In the genomic region with DNA sequence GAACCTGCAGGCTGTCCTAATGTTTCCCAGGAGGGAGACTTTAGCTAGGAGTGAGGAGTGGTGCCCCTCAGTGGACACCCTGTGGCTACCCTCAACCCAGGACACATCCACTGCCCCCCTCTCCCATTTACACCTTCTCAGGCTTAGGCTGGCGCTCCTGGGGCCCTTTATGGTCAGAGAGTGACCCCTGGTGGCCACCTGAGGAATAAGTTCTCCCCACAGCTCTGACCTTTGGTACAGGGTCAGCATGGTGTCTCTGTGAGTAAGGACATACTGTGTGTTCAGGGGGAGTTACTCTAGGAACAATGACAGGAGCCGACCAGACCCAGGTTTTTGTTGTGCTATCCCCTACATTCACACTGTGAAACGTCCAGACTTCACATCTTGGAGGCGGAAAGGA, we compare ENCODE assay signal across 8 mouse cellular contexts. TPM values are rescaled to one million over a fixed set of nuclear protein-coding genes. Genes with fewer than 3 reads are reported as not detected.
DNase-seq lines count a peak whose midpoint lies in the region; ATAC-seq and TF ChIP-seq lines count a peak whose summit lies in the region.

No protein-coding gene starts in this region.

- 0 out of 2 replicates have a peak, but pooled peaks cover 4% of the 10 kb centered on the region for H3K36me3 ChIP-seq in intestine, embryonic 14.5 days (ENCODE audit: control insufficient read depth, insufficient read depth, low read length)
- H3K36me3 ChIP-seq in liver, embryonic 14.5 days (replicated peaks; ENCODE audit: control insufficient read depth, insufficient read depth, low read depth): no peaks in the 10 kb centered on the region
- H3K36me3 ChIP-seq in neural tube, embryonic 14.5 days (ENCODE audit: control insufficient read depth, insufficient read depth, low read length): no peaks in the 10 kb centered on the region

- TF ChIP-seq CTCF in brain, embryonic 14.5 days (IDR thresholded peaks at IDR 0.05; ENCODE audit: borderline replicate concordance, extremely low read depth, insufficient read depth, insufficient read length): peak; percentile 91
- TF ChIP-seq CTCF in embryonic fibroblast, embryonic 13.5 days (IDR thresholded peaks at IDR 0.05; ENCODE audit: borderline replicate concordance, insufficient read depth, low read length): peak; percentile 56
- TF ChIP-seq CTCF in liver, embryonic 14.5 days (IDR thresholded peaks at IDR 0.05; ENCODE audit: low read depth): peak; percentile 89

- no peak for ATAC-seq in intestine, embryonic 14.5 days (replicated peaks; ENCODE audit: low FRiP score, low TSS enrichment, low read depth)
- 0 out of 2 replicates have a peak, but pooled peaks have one; percentile 11 for ATAC-seq in liver, embryonic 14.5 days (ENCODE audit: insufficient read depth)
- peak; percentile 61; the same call in 1 of the 2 replicates for ATAC-seq in neural tube, embryonic 14.5 days (ENCODE audit: low read depth)

- H3K4me1 ChIP-seq in embryonic fibroblast, embryonic 13.5 days (ENCODE audit: control insufficient read depth, insufficient read depth, low read length): peaks cover 4% of the 10 kb centered on the region; the same call in 1 of the 2 replicates
- H3K4me1 ChIP-seq in intestine, embryonic 14.5 days (replicated peaks; ENCODE audit: control insufficient read depth, insufficient read depth, low read length): peaks cover 4% of the 10 kb centered on the region; the same call in 1 of the 2 replicates
- peaks cover 0 to 4% of the 10 kb centered on the region in 2 experiments; a peak in 1 of 4 replicates for H3K4me1 ChIP-seq in liver, embryonic 14.5 days (replicated peaks; ENCODE audit: control insufficient read depth in 2 of 2, insufficient read depth in 2 of 2, low read length in 1 of 2)
- H3K4me1 ChIP-seq in neural tube, embryonic 14.5 days (ENCODE audit: control insufficient read depth, insufficient read depth, low read length): no peaks in the 10 kb centered on the region

- H3K4me2 ChIP-seq in intestine, embryonic 14.5 days (ENCODE audit: low read length): no peak overlapping the region
- H3K4me2 ChIP-seq in liver, embryonic 14.5 days (ENCODE audit: low read depth): no peak overlapping the region
- H3K4me2 ChIP-seq in neural tube, embryonic 14.5 days (ENCODE audit: low read depth, low read length): no peak overlapping the region

- H3K27me3 ChIP-seq in intestine, embryonic 14.5 days (replicated peaks; ENCODE audit: control insufficient read depth, insufficient read depth, low read length): no peaks in the 10 kb centered on the region
- no peaks in the 10 kb centered on the region for H3K27me3 ChIP-seq in liver, embryonic 14.5 days (ENCODE audit: control insufficient read depth, insufficient read depth, low read length)
- H3K27me3 ChIP-seq in neural tube, embryonic 14.5 days (ENCODE audit: control insufficient read depth, insufficient read depth, low read length): no peaks in the 10 kb centered on the region

- H3K9me3 ChIP-seq in intestine, embryonic 14.5 days (ENCODE audit: control insufficient read depth, low read length): no peaks in the 10 kb centered on the region
- H3K9me3 ChIP-seq in liver, embryonic 14.5 days (ENCODE audit: control insufficient read depth, low read length): no peaks in the 10 kb centered on the region
- no peaks in the 10 kb centered on the region for H3K9me3 ChIP-seq in neural tube, embryonic 14.5 days (ENCODE audit: control insufficient read depth, low read length)

- DNase-seq in urinary bladder, adult 2 months (ENCODE audit: low spot score): peak; percentile 58
- DNase-seq in urinary bladder, postnatal 10 days (ENCODE audit: low spot score): no peak
- DNase-seq in brain, embryonic 14.5 days (ENCODE audit: low read depth): peak; percentile 54
- DNase-seq in intestine, embryonic 14.5 days (ENCODE audit: low spot score): peak; percentile 75
- DNase-seq in liver, embryonic 14.5 days (ENCODE audit: low read depth in 3 of 3, low spot score in 3 of 3): peak in 2 of 3 experiments; percentile 20
- peak; percentile 58 for DNase-seq in urinary bladder, postnatal 25 days (ENCODE audit: low spot score)

- 31% methylated on average over 4 of the region's 4 CpGs for WGBS in intestine, embryonic 14.5 days
- 19% methylated on average over 4 of the region's 4 CpGs for WGBS in liver, embryonic 14.5 days (ENCODE audit: insufficient replicate concordance)
- 29% methylated on average over 4 of the region's 4 CpGs for WGBS in neural tube, embryonic 14.5 days

- no peak overlapping the region for H3K9ac ChIP-seq in intestine, embryonic 14.5 days (ENCODE audit: low read length)
- no peak overlapping the region for H3K9ac ChIP-seq in liver, embryonic 14.5 days (replicated peaks)
- no peak overlapping the region for H3K9ac ChIP-seq in neural tube, embryonic 14.5 days (replicated peaks; ENCODE audit: low read depth, low read length)

- no peak overlapping the region for H3K4me3 ChIP-seq in embryonic fibroblast, embryonic 13.5 days (ENCODE audit: insufficient read depth, low read length)
- H3K4me3 ChIP-seq in intestine, embryonic 14.5 days (ENCODE audit: low read depth, low read length): no peak overlapping the region
- no peak overlapping the region for H3K4me3 ChIP-seq in liver, embryonic 14.5 days (ENCODE audit: insufficient read depth in 1 of 2, low read depth in 2 of 2, low read length in 2 of 2)
- no peak overlapping the region for H3K4me3 ChIP-seq in neural tube, embryonic 14.5 days (ENCODE audit: low read depth, low read length)

- TF ChIP-seq POLR2A in brain, embryonic 14.5 days (IDR thresholded peaks at IDR 0.05; ENCODE audit: borderline replicate concordance, extremely low read depth, insufficient read depth, insufficient read length, poor library complexity, severe bottlenecking): no peak
- TF ChIP-seq POLR2A in embryonic fibroblast, embryonic 13.5 days (IDR thresholded peaks at IDR 0.05; ENCODE audit: low read depth, low read length): no peak

- no peak overlapping the region for H3K27ac ChIP-seq in embryonic fibroblast, embryonic 13.5 days (ENCODE audit: insufficient read depth, low read length)
- H3K27ac ChIP-seq in intestine, embryonic 14.5 days (ENCODE audit: low read depth): no peak overlapping the region
- no peak overlapping the region for H3K27ac ChIP-seq in liver, embryonic 14.5 days
- no peak overlapping the region for H3K27ac ChIP-seq in neural tube, embryonic 14.5 days (ENCODE audit: low read depth, low read length)

- TF ChIP-seq EP300 in liver, embryonic 14.5 days (IDR thresholded peaks at IDR 0.05; ENCODE audit: low read depth): no peak

RNA-seq across cellular contexts. Expression of gene Sardh, which starts 10.8 kb away (rescaled TPM):
- polyA plus RNA-seq in urinary bladder, adult 2 months (2012; rRNA removed): 8.1 and 10.6 TPM in 2 replicates
- polyA plus RNA-seq in brain, embryonic 14.5 days (2012; rRNA removed): 2.8 and 4.7 TPM in 2 replicates
- 17.5 and 18.0 TPM in 2 replicates for polyA plus RNA-seq in embryonic fibroblast, embryonic 13.5 days (2011; ENCODE audit: insufficient read length, low read depth, missing spikeins)
- 10.8 and 13.1 TPM in 2 replicates for polyA plus RNA-seq in intestine, embryonic 14.5 days (2014; fragmentation: Nextera tagmentation; extraction: Ambion mirVana)
- polyA plus RNA-seq in liver, embryonic 14.5 days (2012; rRNA removed): 18.1 and 21.9 TPM in 2 replicates
- polyA plus RNA-seq in liver, embryonic 14.5 days (2014; fragmentation: Nextera tagmentation; extraction: Ambion mirVana): 25.9 and 34.9 TPM in 2 replicates
- 3.6 and 5.3 TPM in 2 replicates for polyA plus RNA-seq in neural tube, embryonic 14.5 days (2014; fragmentation: Nextera tagmentation; extraction: Ambion mirVana)
